Mouse (Mus musculus) liver, postnatal 0 days (tissue): ENCODE results near the gene Mboat7. TPM values are rescaled to one million over a fixed set of nuclear protein-coding genes. Genes with fewer than 3 reads are reported as not detected.
"Not testable (repeated sequence)": the region's sequence is repeated elsewhere in the genome, so short reads cannot be mapped to it uniquely, and the experiment has no call there.

ENCODE experiments used
- ATAC-seq: fragments of 200-750 bp; cut with Nextera tagmentation; 2 replicates; pipeline ENCODE4 v1.8.0; 2017; ENCODE audit warnings: mild to moderate bottlenecking, moderate library complexity
- DNase-seq: peaks from one replicate; pipeline ENCODE4 v3.0.0-alpha.2; 2016
- H3K27ac ChIP-seq: fragments of 300-500 bp; sonication (generic); 2 replicates; pipeline ENCODE4 v1.5.1; 2014; ENCODE audit warnings: antibody characterized with exemption, moderate library complexity, mild to moderate bottlenecking, low read depth
- H3K27me3 ChIP-seq: fragments of 300-500 bp; sonication (generic); 2 replicates; pipeline ENCODE4 v1.6.1; 2014; ENCODE audit warnings: low read length, control low read depth, mixed read lengths; ENCODE audit not compliant: insufficient read depth
- H3K36me3 ChIP-seq: fragments of 300-500 bp; sonication (generic); replicated peaks from 2 replicates; pipeline ENCODE4 v1.6.1; 2014; ENCODE audit warnings: mild to moderate bottlenecking, control low read depth, low read length, moderate library complexity, mixed read lengths; ENCODE audit not compliant: insufficient read depth
- H3K4me1 ChIP-seq: fragments of 300-500 bp; sonication (generic); 2 replicates; pipeline ENCODE4 v1.6.1; 2014; ENCODE audit warnings: antibody characterized with exemption, mild to moderate bottlenecking, control low read depth; ENCODE audit not compliant: insufficient read depth
- H3K4me2 ChIP-seq: fragments of 300-500 bp; sonication (generic); 2 replicates; pipeline ENCODE4 v1.6.1; 2014; ENCODE audit warnings: low read depth, mild to moderate bottlenecking, low read length, moderate library complexity, mixed read lengths
- H3K4me3 ChIP-seq: fragments of 300-500 bp; sonication (generic); 2 replicates; pipeline ENCODE4 v1.5.1; 2014; ENCODE audit warnings: low read depth, low read length
- H3K9ac ChIP-seq: fragments of 300-500 bp; sonication (generic); replicated peaks from 2 replicates; pipeline ENCODE4 v1.6.1; 2014; ENCODE audit warnings: mild to moderate bottlenecking, moderate library complexity
- H3K9me3 ChIP-seq: fragments of 300-500 bp; sonication (generic); 2 replicates; pipeline ENCODE4 v1.6.1; 2016; ENCODE audit warnings: mild to moderate bottlenecking, control low read depth, low read length, mixed read lengths
- CTCF ChIP-seq: sonication (generic); IDR thresholded peaks from 2 replicates; pipeline ENCODE4 v1.5.1; 2016; ENCODE audit warnings: antibody characterized with exemption, low read depth
- EP300 ChIP-seq: IDR thresholded peaks from 2 replicates; pipeline ENCODE4 v1.6.1; 2016; ENCODE audit warnings: antibody characterized with exemption, low read depth, mild to moderate bottlenecking
- WGBS: fragments of 180-500 bp; shearing (Covaris S2); extraction: QIAGEN DNeasy Blood & Tissue Kit; methylation state at CpG from one replicate; pipeline ENCODE4 v1.1.7; 2014; ENCODE audit not compliant: insufficient replicate concordance; 5-methylcytosine and 5-hydroxymethylcytosine counted together
- polyA plus RNA-seq: library from polyadenylated mRNA; unstranded; fragments of >200 nt; fragmentation: Nextera tagmentation; extraction: Ambion mirVana; gene quantifications from 2 replicates; pipeline ENCODE4 v1.2.1, GENCODE M21; 2015

Mboat7 gene
- 14.8 and 16.1 TPM in 2 replicates for polyA plus RNA-seq

- no peaks in the 10 kb centered on the region for H3K9me3 ChIP-seq
- H3K9ac ChIP-seq = peak within 1 kb of the TSS; percentile 79
- ATAC-seq (peak; percentile 85), DNase-seq (peak; percentile 94)
- H3K4me3 ChIP-seq = peak within 1 kb of the TSS; percentile 73
- H3K4me1 ChIP-seq = peaks cover 19% of the 10 kb centered on the region
- peak within 1 kb of the TSS; percentile 93 for H3K4me2 ChIP-seq
- peaks cover 10% of the 10 kb centered on the region for H3K36me3 ChIP-seq
- under 1% methylated on average over 55 of the region's 55 CpGs for WGBS
- H3K27ac ChIP-seq = peak within 1 kb of the TSS; percentile 88
- TF ChIP-seq EP300 (no peak; the same call in 1 of the 2 replicates), CTCF (no peak)
- no peaks in the 10 kb centered on the region for H3K27me3 ChIP-seq
Observed at GRCm38 (mm10) chr7:3692987-3693808, at the start of gene Mboat7. Mboat7 (minus strand) TSS chr7:3693523.

- not testable (repeated sequence) for H3K27me3 ChIP-seq, ATAC-seq, DNase-seq
Observed at GRCm38 (mm10) chr7:3732675-3733074, 39.4 kb upstream of the Mboat7 start.

GRCm38 (mm10) chr7:3725459-3725858 is 32.1 kb upstream of the Mboat7 start:
- not testable (repeated sequence) for ATAC-seq, DNase-seq

More at GRCm38 (mm10) chr7:3732675-3733074, 39.4 kb upstream of the Mboat7 start:
- H3K36me3 ChIP-seq, H3K9me3 ChIP-seq, H3K4me2 ChIP-seq, H3K27ac ChIP-seq, H3K4me3 ChIP-seq, H3K9ac ChIP-seq, H3K4me1 ChIP-seq: not testable (repeated sequence)
- no CpG with 5 or more reads among the region's 1 CpGs for WGBS

GRCm38 (mm10) chr7:3720268-3720667 is 26.9 kb upstream of the Mboat7 start, which contains the start of gene Pirb:
Pirb (minus strand) TSS chr7:3720391.
- H3K4me1 ChIP-seq, H3K9ac ChIP-seq, H3K9me3 ChIP-seq, H3K27ac ChIP-seq, H3K4me2 ChIP-seq, H3K4me3 ChIP-seq, ATAC-seq, H3K36me3 ChIP-seq, H3K27me3 ChIP-seq, DNase-seq: not testable (repeated sequence)
- WGBS = 0% methylated on average over 1 of the region's 3 CpGs

More at GRCm38 (mm10) chr7:3725459-3725858, 32.1 kb upstream of the Mboat7 start:
- H3K4me3 ChIP-seq, H3K36me3 ChIP-seq, H3K9ac ChIP-seq, H3K27me3 ChIP-seq, H3K27ac ChIP-seq, H3K4me2 ChIP-seq, H3K9me3 ChIP-seq, H3K4me1 ChIP-seq: not testable (repeated sequence)

GRCm38 (mm10) chr7:3715249-3715648 is 21.9 kb upstream of the Mboat7 start:
- Histone ChIP-seq H3K36me3 (no peaks in the 10 kb centered on the region), H3K9me3 (no peaks in the 10 kb centered on the region), H3K9ac (no peak overlapping the region), H3K4me3 (no peak overlapping the region), H3K4me2 (peak overlapping the region; percentile 29), H3K4me1 (no peaks in the 10 kb centered on the region), H3K27me3 (no peaks in the 10 kb centered on the region), H3K27ac (no peak overlapping the region; the same call in 1 of the 2 replicates)
- ATAC-seq (no peak), DNase-seq (no peak)
- WGBS = 21% methylated on average over 1 of the region's 1 CpGs
- TF ChIP-seq CTCF (no peak), EP300 (no peak)

GRCm38 (mm10) chr7:3712264-3712942 is 19.1 kb upstream of the Mboat7 start:
- no peaks in the 10 kb centered on the region for H3K4me1 ChIP-seq
- no peak overlapping the region for H3K9ac ChIP-seq
- ATAC-seq (peak; percentile 28), DNase-seq (peak; percentile 13)
- no peaks in the 10 kb centered on the region for H3K27me3 ChIP-seq
- H3K27ac ChIP-seq = peak overlapping the region; percentile 30; the same call in 1 of the 2 replicates
- H3K36me3 ChIP-seq = peaks cover 8% of the 10 kb centered on the region
- H3K4me2 ChIP-seq = no peak overlapping the region
- TF ChIP-seq EP300 (no peak), CTCF (no peak)
- no peak overlapping the region for H3K4me3 ChIP-seq
- 27% methylated on average over 5 of the region's 5 CpGs for WGBS
- no peaks in the 10 kb centered on the region for H3K9me3 ChIP-seq
